Mouse (Mus musculus) olfactory bulb, adult 2 months (tissue): ENCODE measurements around the gene Krtap5-1.

ENCODE experiments used
- CTCF ChIP-seq: fragments of 200-500 bp; IDR thresholded peaks from 2 replicates; pipeline ENCODE4 v1.5.1; 2012; ENCODE audit warnings: low read depth, mild to moderate bottlenecking, low read length, moderate library complexity; ENCODE audit not compliant: insufficient read depth
- POLR2A ChIP-seq: fragments of 200-500 bp; IDR thresholded peaks from 2 replicates; pipeline ENCODE4 v1.6.1; 2012; ENCODE audit warnings: mild to moderate bottlenecking, low read depth, low read length, moderate library complexity; ENCODE audit not compliant: insufficient read depth

DNA sequence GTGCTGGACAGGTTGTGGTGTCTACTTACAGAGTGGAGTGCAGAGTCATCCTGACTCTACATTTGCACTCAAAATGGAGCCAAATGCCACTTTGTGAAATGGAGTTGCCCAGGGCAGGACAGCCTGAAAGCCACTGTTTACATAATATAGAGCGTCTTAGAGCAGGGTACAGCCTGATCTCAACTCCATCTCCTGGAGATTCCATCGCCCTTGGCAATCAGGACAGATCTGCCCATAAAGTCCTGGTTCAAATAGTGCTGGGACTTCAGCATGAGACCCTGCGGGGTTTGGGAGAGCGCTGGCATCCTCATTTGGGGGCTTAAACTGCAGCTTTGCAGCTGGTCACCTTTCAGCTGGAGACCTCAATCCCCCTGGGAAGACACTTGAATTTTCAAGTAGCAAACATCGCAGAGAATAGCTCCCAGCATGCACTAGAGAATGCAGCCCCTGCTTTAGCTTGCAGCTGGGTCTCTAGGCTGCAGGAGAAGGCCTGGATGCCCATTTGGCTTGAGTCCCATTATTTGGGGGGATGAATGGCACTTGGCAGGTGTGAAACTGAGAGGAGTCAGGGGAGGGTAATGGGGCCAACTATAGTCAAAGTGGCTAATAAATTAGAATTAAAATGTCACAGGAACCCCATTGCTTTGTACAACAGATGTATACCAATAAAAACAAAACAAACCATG lies 17.8 kb upstream of the Krtap5-1 start:
- TF ChIP-seq POLR2A (no peak), CTCF (no peak)
